Mouse (Mus musculus) heart, adult 2 months (tissue): ENCODE data around the gene Wdr47. TPM values are rescaled to one million over a fixed set of nuclear protein-coding genes. Genes with fewer than 3 reads are reported as not detected.

Source experiments
- DNase-seq, 2 experiments: peaks; one replicate each; pipeline ENCODE4 v3.0.0; 2021
- H3K27ac ChIP-seq: fragments of 200-600 bp; 2 replicates; pipeline ENCODE4 v1.8.1; 2022
- H3K27me3 ChIP-seq: fragments of 200-500 bp; 2 replicates; pipeline ENCODE4 v1.6.1; 2012; ENCODE audit warnings: mild to moderate bottlenecking, low read length, inconsistent platforms, mixed read lengths; ENCODE audit not compliant: control insufficient read depth, insufficient read depth
- H3K36me3 ChIP-seq: fragments of 200-500 bp; 2 replicates; pipeline ENCODE4 v1.6.1; 2012; ENCODE audit warnings: low read length, inconsistent platforms; ENCODE audit not compliant: control insufficient read depth, insufficient read depth
- H3K4me1 ChIP-seq: fragments of 200-500 bp; 2 replicates; pipeline ENCODE4 v1.6.1; 2011; ENCODE audit warnings: low read length; ENCODE audit not compliant: control insufficient read depth, insufficient read depth
- H3K4me3 ChIP-seq: fragments of 200-600 bp; 2 replicates; pipeline ENCODE4 v1.8.1; 2022
- H3K79me2 ChIP-seq: fragments of 200-500 bp; replicated peaks from 2 replicates; pipeline ENCODE4 v1.6.1; 2012; ENCODE audit warnings: mild to moderate bottlenecking, inconsistent platforms, low read length, moderate library complexity, mixed read lengths; ENCODE audit not compliant: control insufficient read depth, insufficient read depth
- H3K9ac ChIP-seq: fragments of 200-500 bp; 2 replicates; pipeline ENCODE4 v1.6.1; 2012; ENCODE audit warnings: low read depth, mild to moderate bottlenecking, control low read depth, inconsistent platforms, low read length, mixed read lengths
- CTCF ChIP-seq: fragments of 200-600 bp; IDR thresholded peaks from 2 replicates; pipeline ENCODE4 v1.8.1; 2022; ENCODE audit warnings: antibody characterized with exemption, mild to moderate bottlenecking, moderate library complexity
- EP300 ChIP-seq: fragments of 200-500 bp; IDR thresholded peaks from 2 replicates; pipeline ENCODE4 v1.6.1; 2011; ENCODE audit warnings: low read depth, low read length, control low read depth; ENCODE audit not compliant: insufficient read depth
- POLR2A ChIP-seq: fragments of 200-500 bp; IDR thresholded peaks from 2 replicates; pipeline ENCODE4 v1.6.1; 2011; ENCODE audit warnings: mild to moderate bottlenecking, low read depth, low read length, control low read depth; ENCODE audit not compliant: insufficient read depth
- WGBS: fragments of 180-500 bp; shearing (Covaris S2); methylation state at CpG from one replicate; pipeline ENCODE4 v1.1.7; 2018; 5-methylcytosine and 5-hydroxymethylcytosine counted together
- intact Hi-C: fragments of 180-260 bp; cut with DNase I; formaldehyde crosslinking; loops from one replicate; pipeline ENCODE4 v1.15.1; 2025
- polyA plus RNA-seq: library from polyadenylated mRNA; depleted of rRNA; stranded (reverse); fragments of >200 nt; gene quantifications from 2 replicates; pipeline ENCODE4 v1.2.3, GENCODE M21; 2012
- total RNA-seq, 2 experiments: library from RNA; stranded (reverse); gene quantifications; 2 replicates each; pipeline ENCODE4 v1.2.3; 2021

Wdr47 gene
- total and polyA plus RNA-seq, 3 experiments: 3.7 to 9.2 (median 8.2) TPM

- no peaks in the 10 kb centered on the region for H3K79me2 ChIP-seq
- TF ChIP-seq POLR2A (no peak), EP300 (no peak), CTCF (no peak)
- H3K27ac ChIP-seq: no peak overlapping the region
- H3K4me1 ChIP-seq: no peaks in the 10 kb centered on the region
- H3K27me3 ChIP-seq: no peaks in the 10 kb centered on the region
- 59% methylated on average over 2 of the region's 2 CpGs for WGBS
- intact Hi-C loops: no loop called here
- no peak for DNase-seq
- H3K4me3 ChIP-seq: no peak overlapping the region
- no peak overlapping the region for H3K9ac ChIP-seq
- H3K36me3 ChIP-seq: no peaks in the 10 kb centered on the region
These were observed 2.6 kb upstream of the Wdr47 start for GRCm38 (mm10) chr3:108588446-108588845.

DNA sequence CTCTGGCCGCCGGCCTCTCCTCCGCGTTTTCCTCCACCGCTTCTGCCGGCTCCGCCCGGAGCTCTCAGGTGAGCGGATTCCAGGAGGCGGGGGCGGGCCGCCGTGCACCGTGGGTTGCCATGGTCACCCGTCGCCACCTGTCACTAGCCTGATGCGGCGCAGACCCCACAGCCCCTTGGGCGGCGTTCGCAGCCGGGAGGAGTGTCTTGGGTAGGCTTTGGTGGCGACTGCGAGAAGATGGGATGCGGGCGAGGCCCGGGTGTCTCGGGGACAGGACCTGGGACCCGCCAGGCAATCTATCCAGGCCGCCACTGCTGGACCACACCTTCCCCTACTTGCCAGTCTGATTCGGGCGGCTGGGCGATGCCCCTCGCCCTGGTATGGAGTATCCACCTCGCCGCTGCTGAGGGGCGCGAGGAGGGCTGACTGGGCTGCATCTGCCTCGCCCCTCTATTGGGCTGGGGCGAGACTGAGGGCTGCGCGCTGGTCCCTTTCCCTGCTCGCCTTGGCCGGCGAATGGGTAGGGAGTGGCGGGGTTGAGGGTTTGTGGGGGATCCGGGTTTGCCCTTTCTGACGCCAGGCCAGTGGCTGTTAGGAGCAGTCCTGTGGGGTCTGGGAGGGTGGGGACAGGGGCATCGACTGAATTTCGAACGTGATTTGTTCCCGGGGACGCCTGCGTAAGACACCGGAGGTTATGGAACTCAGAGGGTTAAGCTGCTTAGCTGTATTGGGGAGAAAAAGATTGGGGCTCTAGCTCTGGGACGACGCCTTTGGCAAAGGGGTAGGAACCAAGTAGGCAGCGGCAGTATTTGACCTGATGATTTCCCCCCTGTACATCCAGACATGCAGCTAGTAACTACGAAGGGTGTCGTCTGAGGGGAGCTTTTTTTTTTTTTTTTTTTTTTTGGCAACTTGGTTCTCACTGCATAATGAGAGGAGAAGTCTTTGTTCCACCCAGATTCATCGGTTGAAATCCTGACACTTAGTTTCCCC is 747 bp downstream of the Wdr47 start:
- TF ChIP-seq POLR2A: no peak
- TF ChIP-seq EP300: no peak
- TF ChIP-seq CTCF: no peak
- Histone ChIP-seq H3K27me3 (no peaks in the 10 kb centered on the region), H3K79me2 (no peaks in the 10 kb centered on the region), H3K36me3 (no peaks in the 10 kb centered on the region), H3K27ac (peak overlapping the region; percentile 84), H3K4me1 (no peaks in the 10 kb centered on the region), H3K4me3 (peak overlapping the region; percentile 97), H3K9ac (peak overlapping the region; percentile 86)
- no peak for DNase-seq
- under 1% methylated on average over 61 of the region's 61 CpGs for WGBS
- intact Hi-C loops: loop anchor here (1.0 to 5.0 kb wide), 3 partner anchors 21 to 60 kb away; partner anchors contain the start of genes Clcc1, Taf13 and Tmem167b

GRCm38 (mm10) chr3:108608906-108609305 is 17.8 kb downstream of the Wdr47 start:
- Histone ChIP-seq H3K9ac (no peak overlapping the region), H3K27me3 (no peaks in the 10 kb centered on the region), H3K79me2 (0 out of 2 replicates have a peak, but pooled peaks cover 1% of the 10 kb centered on the region), H3K36me3 (no peaks in the 10 kb centered on the region), H3K4me1 (no peaks in the 10 kb centered on the region), H3K4me3 (no peak overlapping the region), H3K27ac (no peak overlapping the region)
- peak in 1 of 2 experiments; percentile 4 for DNase-seq
- intact Hi-C loops: no loop called here
- TF ChIP-seq CTCF (no peak), EP300 (no peak), POLR2A (no peak)
- WGBS: 24% methylated on average over 3 of the region's 3 CpGs

DNA sequence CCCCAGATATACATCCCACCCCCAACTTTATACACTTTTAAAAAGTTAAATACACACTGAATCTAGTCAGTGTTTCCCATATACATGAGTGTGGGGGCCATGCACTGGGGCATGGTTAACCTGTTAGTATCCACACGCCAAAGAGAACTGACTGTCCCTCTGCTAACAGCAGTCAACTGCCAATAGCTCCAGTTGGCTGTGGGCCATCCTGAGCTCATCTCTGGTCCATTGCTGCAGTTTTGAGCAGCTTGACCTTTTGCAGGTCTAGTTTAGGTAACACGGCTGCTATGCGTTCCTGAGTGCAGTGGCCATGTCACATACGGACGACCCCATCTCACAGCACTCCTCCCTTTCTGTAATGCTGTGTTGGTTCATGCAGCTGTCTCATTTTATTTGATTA is 43.7 kb downstream of the Wdr47 start:
- H3K4me1 ChIP-seq: no peaks in the 10 kb centered on the region
- H3K27ac ChIP-seq: no peak overlapping the region
- no peak overlapping the region for H3K9ac ChIP-seq
- no peaks in the 10 kb centered on the region for H3K36me3 ChIP-seq
- H3K4me3 ChIP-seq: no peak overlapping the region
- no peaks in the 10 kb centered on the region for H3K79me2 ChIP-seq
- 94% methylated on average over 5 of the region's 5 CpGs for WGBS
- intact Hi-C loops: no loop called here
- TF ChIP-seq CTCF (no peak), POLR2A (no peak)
- DNase-seq: no peak
- no peaks in the 10 kb centered on the region for H3K27me3 ChIP-seq

DNA sequence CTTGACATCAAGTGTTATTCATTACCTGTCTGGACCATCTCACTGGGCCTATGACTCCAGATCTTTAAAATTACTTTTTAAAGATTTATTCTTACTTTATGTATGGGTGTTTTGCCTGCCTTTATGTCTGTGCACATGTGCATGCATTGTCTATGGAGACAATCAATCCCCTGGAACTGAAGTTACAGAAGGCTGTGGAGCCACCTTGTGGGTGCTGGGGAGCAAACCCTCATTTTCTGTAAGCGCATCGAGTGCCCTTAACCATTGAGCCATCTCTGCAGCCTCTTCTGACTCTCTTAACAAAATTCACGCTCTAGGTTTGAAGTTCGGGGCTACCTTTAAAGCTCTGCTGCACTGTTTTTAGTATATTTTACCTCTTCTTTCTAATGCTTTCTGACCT is 48.3 kb downstream of the Wdr47 start:
- H3K36me3 ChIP-seq: no peaks in the 10 kb centered on the region
- no peaks in the 10 kb centered on the region for H3K27me3 ChIP-seq
- TF ChIP-seq POLR2A (no peak), CTCF (peak; percentile 10; the same call in 1 of the 2 replicates)
- intact Hi-C loops: no loop called here
- H3K4me1 ChIP-seq: no peaks in the 10 kb centered on the region
- H3K79me2 ChIP-seq: no peaks in the 10 kb centered on the region
- WGBS: 87% methylated on average over 4 of the region's 4 CpGs
- no peak overlapping the region for H3K9ac ChIP-seq
- H3K4me3 ChIP-seq: no peak overlapping the region
- H3K27ac ChIP-seq: no peak overlapping the region
- no peak for DNase-seq

DNA sequence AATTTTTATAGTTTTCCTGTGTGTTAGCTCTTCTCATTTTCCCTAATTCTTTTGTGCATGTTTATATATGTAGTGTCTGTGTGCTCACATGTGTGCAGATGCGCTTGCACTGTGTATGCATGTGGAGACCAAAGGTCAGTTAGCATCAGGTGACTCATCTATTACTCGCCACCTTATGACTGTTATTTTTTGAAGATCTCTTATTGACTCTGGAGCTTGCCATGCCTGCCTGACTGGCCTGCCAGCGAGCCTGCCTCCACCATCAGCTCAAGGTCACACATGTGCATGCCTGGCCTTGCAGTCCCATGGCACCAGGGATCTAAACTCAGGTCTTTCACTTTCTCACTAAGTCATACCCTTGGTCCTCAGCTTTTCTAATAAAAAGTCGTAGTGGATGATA is 49.9 kb downstream of the Wdr47 start:
- Histone ChIP-seq H3K27ac (no peak overlapping the region), H3K9ac (no peak overlapping the region), H3K4me1 (no peaks in the 10 kb centered on the region), H3K79me2 (no peaks in the 10 kb centered on the region), H3K4me3 (no peak overlapping the region), H3K36me3 (no peaks in the 10 kb centered on the region), H3K27me3 (no peaks in the 10 kb centered on the region)
- intact Hi-C loops: no loop called here
- WGBS: 85% methylated on average over 4 of the region's 4 CpGs
- DNase-seq: no peak
- TF ChIP-seq POLR2A (no peak), EP300 (no peak), CTCF (no peak)
